Mouse (Mus musculus) testis, adult 2 months (tissue): Measurements from ENCODE around the gene Tex29.

Experiments
- CTCF ChIP-seq: fragments of 200-500 bp; IDR thresholded peaks from 2 replicates; pipeline ENCODE4 v1.5.1; 2012; ENCODE audit warnings: low read depth, mild to moderate bottlenecking, inconsistent platforms, low read length, moderate library complexity; ENCODE audit not compliant: control insufficient read depth, insufficient read depth, insufficient replicate concordance
- POLR2A ChIP-seq: fragments of 200-500 bp; IDR thresholded peaks from 2 replicates; pipeline ENCODE4 v1.6.1; 2012; ENCODE audit warnings: low read depth, mild to moderate bottlenecking, inconsistent platforms, low read length, moderate library complexity; ENCODE audit not compliant: control insufficient read depth

GRCm38 (mm10) chr8:11825756-11826155, 14.5 kb upstream of the Tex29 start:
- no peak for TF ChIP-seq CTCF
- TF ChIP-seq POLR2A: no peak
